Mouse (Mus musculus) heart, adult 2 months (tissue): ENCODE results near the gene 5730480H06Rik. TPM values are rescaled to one million over a fixed set of nuclear protein-coding genes. Genes with fewer than 3 reads are reported as not detected.

ENCODE experiments used
- DNase-seq, 2 experiments: peaks; one replicate each; pipeline ENCODE4 v3.0.0; 2021
- H3K27ac ChIP-seq: fragments of 200-600 bp; 2 replicates; pipeline ENCODE4 v1.8.1; 2022
- H3K27me3 ChIP-seq: fragments of 200-500 bp; 2 replicates; pipeline ENCODE4 v1.6.1; 2012; ENCODE audit warnings: mild to moderate bottlenecking, low read length, inconsistent platforms, mixed read lengths; ENCODE audit not compliant: control insufficient read depth, insufficient read depth
- H3K36me3 ChIP-seq: fragments of 200-500 bp; 2 replicates; pipeline ENCODE4 v1.6.1; 2012; ENCODE audit warnings: low read length, inconsistent platforms; ENCODE audit not compliant: control insufficient read depth, insufficient read depth
- H3K4me1 ChIP-seq: fragments of 200-500 bp; 2 replicates; pipeline ENCODE4 v1.6.1; 2011; ENCODE audit warnings: low read length; ENCODE audit not compliant: control insufficient read depth, insufficient read depth
- H3K4me3 ChIP-seq: fragments of 200-600 bp; 2 replicates; pipeline ENCODE4 v1.8.1; 2022
- H3K79me2 ChIP-seq: fragments of 200-500 bp; replicated peaks from 2 replicates; pipeline ENCODE4 v1.6.1; 2012; ENCODE audit warnings: mild to moderate bottlenecking, inconsistent platforms, low read length, moderate library complexity, mixed read lengths; ENCODE audit not compliant: control insufficient read depth, insufficient read depth
- H3K9ac ChIP-seq: fragments of 200-500 bp; 2 replicates; pipeline ENCODE4 v1.6.1; 2012; ENCODE audit warnings: low read depth, mild to moderate bottlenecking, control low read depth, inconsistent platforms, low read length, mixed read lengths
- CTCF ChIP-seq: fragments of 200-600 bp; IDR thresholded peaks from 2 replicates; pipeline ENCODE4 v1.8.1; 2022; ENCODE audit warnings: antibody characterized with exemption, mild to moderate bottlenecking, moderate library complexity
- EP300 ChIP-seq: fragments of 200-500 bp; IDR thresholded peaks from 2 replicates; pipeline ENCODE4 v1.6.1; 2011; ENCODE audit warnings: low read depth, low read length, control low read depth; ENCODE audit not compliant: insufficient read depth
- POLR2A ChIP-seq: fragments of 200-500 bp; IDR thresholded peaks from 2 replicates; pipeline ENCODE4 v1.6.1; 2011; ENCODE audit warnings: mild to moderate bottlenecking, low read depth, low read length, control low read depth; ENCODE audit not compliant: insufficient read depth
- whole genome bisulfite sequencing: fragments of 180-500 bp; shearing (Covaris S2); methylation state at CpG from one replicate; pipeline ENCODE4 v1.1.7; 2018; 5-methylcytosine and 5-hydroxymethylcytosine counted together
- intact Hi-C: fragments of 180-260 bp; cut with DNase I; formaldehyde crosslinking; loops from one replicate; pipeline ENCODE4 v1.15.1; 2025
- polyA plus RNA-seq: library from polyadenylated mRNA; depleted of rRNA; stranded (reverse); fragments of >200 nt; gene quantifications from 2 replicates; pipeline ENCODE4 v1.2.3, GENCODE M21; 2012
- total RNA-seq, 2 experiments: library from RNA; stranded (reverse); gene quantifications; 2 replicates each; pipeline ENCODE4 v1.2.3; 2021

The 5730480H06Rik gene
- total and polyA plus RNA-seq, 3 experiments, result 3.3 to 7.3 (median 5.1) TPM

DNA sequence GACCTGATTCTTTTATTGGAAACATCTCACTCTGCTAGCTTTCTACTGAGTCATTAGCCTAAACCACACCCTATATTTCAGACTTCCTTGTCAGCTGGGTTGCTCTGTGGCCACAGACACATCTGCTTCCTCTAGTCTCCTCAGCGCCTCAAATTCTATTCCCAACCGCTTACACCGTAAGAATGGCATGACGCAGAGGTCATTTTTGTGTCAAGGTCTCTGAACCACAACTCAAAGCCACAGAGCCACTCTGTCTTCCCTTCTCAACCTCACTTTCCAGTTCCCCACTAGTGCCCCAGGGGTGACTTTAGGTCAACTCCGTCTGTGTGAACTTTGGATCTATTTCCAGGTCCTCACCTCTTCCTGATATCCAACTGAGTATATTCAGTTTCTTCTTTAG lies 3.7 kb downstream of the 5730480H06Rik start:
- H3K9ac ChIP-seq, result no peak overlapping the region
- H3K4me1 ChIP-seq, result no peaks in the 10 kb centered on the region
- intact Hi-C loops, result no loop called here
- DNase-seq, result no peak
- H3K36me3 ChIP-seq, result no peaks in the 10 kb centered on the region
- H3K79me2 ChIP-seq, result no peaks in the 10 kb centered on the region
- TF ChIP-seq EP300, result no peak
- no peak for TF ChIP-seq CTCF
- TF ChIP-seq POLR2A, result no peak
- no peaks in the 10 kb centered on the region for H3K27me3 ChIP-seq
- H3K4me3 ChIP-seq, result no peak overlapping the region
- 46% methylated on average over 5 of the region's 5 CpGs for WGBS
- no peak overlapping the region for H3K27ac ChIP-seq

DNA sequence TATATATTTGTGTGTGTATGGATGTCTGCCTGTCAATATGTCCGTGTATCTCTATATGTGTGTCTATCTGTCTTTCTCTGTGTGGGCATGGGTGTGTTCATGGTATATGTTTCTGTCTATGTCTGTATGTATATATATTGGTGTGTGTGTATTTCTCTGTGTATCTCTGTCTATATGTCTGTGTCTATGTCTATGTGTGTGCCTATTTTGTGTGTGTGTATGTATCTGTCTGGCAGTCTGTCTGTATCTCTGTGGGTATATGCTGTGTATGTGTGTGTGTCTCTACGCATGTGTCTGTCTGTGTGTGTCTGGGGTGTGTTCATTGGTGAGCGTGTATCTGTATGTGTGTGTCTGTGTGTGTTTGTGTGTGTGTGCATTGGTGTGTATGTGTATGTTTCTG lies 5.7 kb downstream of the 5730480H06Rik start:
- no peaks in the 10 kb centered on the region for H3K36me3 ChIP-seq
- H3K9ac ChIP-seq, result no peak overlapping the region
- DNase-seq, result no peak
- H3K27ac ChIP-seq, result no peak overlapping the region
- TF ChIP-seq EP300, result no peak
- TF ChIP-seq POLR2A, result no peak
- TF ChIP-seq CTCF, result no peak
- 92% methylated on average over 3 of the region's 3 CpGs for WGBS
- H3K4me1 ChIP-seq, result no peaks in the 10 kb centered on the region
- H3K79me2 ChIP-seq, result no peaks in the 10 kb centered on the region
- H3K4me3 ChIP-seq, result no peak overlapping the region
- H3K27me3 ChIP-seq, result no peaks in the 10 kb centered on the region
- intact Hi-C loops, result no loop called here

DNA sequence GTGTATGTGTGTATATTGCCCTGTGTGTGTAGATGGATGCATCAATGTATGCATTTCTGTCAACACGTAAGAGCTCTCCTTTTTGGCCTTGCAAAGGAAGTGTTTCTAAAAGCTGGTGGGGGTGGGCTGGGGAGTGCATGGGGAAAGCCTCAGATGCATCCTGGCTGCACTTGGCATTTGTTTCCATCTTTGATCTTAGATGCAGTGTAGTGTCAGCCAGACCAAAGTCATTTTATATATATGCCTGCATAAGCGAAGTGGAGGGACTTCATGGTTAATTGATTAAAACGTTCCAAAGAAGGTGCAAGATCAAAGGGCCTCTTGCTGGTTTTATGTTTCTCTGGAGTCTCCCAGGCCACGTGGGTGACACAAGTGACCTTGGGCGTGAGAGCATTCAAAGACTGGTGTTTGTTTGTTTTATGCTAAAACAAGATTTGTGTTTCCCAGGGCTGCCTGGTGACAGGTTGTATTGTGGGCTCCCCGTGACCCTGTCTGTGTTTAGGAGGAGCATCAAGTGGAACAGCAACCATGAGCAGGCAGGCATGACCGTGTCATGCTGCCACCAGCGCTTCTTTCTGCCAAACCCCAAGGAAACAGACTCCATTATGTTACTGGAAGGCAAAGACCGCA lies 6.2 kb downstream of the 5730480H06Rik start:
- intact Hi-C loops, result no loop called here
- Histone ChIP-seq H3K36me3 (no peaks in the 10 kb centered on the region), H3K79me2 (no peaks in the 10 kb centered on the region), H3K27ac (no peak overlapping the region), H3K4me1 (no peaks in the 10 kb centered on the region), H3K4me3 (no peak overlapping the region), H3K27me3 (no peaks in the 10 kb centered on the region), H3K9ac (no peak overlapping the region)
- 66% methylated on average over 9 of the region's 9 CpGs for WGBS
- TF ChIP-seq EP300, result no peak
- no peak for TF ChIP-seq CTCF
- no peak for TF ChIP-seq POLR2A
- no peak for DNase-seq

DNA sequence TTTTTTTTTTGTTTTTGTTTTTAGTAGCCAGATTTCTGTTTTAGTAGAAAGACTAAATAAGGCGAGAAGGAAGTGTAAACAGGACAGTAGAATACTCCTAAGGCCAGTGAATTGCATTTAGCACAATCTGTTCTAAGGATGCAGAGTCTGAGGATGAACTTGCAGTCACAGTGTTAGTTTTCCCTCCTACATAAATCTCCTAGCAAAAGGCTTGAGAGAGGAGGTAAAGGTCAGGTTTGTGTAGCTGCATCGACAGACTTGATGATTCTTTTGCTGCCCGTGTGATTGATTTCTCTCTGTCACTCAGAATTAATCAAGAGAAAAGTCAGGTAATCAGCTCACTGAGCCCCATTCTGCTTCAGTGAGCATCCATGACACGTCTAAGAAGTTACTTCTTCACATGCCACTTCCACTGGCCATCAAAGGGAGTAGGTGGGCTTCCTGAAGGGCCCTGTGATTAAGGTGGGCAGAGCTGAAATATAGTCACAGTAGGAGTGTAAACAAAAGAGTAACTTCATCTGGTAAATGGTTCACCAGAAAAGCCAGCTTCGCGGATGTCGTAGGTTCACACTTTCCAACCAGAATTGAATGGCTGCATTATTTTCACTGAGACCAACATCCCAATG lies 13.2 kb downstream of the 5730480H06Rik start:
- Histone ChIP-seq H3K4me3 (no peak overlapping the region), H3K27me3 (no peaks in the 10 kb centered on the region), H3K27ac (no peak overlapping the region), H3K79me2 (no peaks in the 10 kb centered on the region), H3K9ac (no peak overlapping the region), H3K4me1 (no peaks in the 10 kb centered on the region), H3K36me3 (no peaks in the 10 kb centered on the region)
- 73% methylated on average over 7 of the region's 7 CpGs for WGBS
- TF ChIP-seq POLR2A, result no peak
- no peak for TF ChIP-seq EP300
- TF ChIP-seq CTCF, result no peak
- no peak for DNase-seq
- intact Hi-C loops, result loop anchor here (10.0 kb wide), 1 partner anchor 306 kb away; no protein-coding TSS in a partner anchor

DNA sequence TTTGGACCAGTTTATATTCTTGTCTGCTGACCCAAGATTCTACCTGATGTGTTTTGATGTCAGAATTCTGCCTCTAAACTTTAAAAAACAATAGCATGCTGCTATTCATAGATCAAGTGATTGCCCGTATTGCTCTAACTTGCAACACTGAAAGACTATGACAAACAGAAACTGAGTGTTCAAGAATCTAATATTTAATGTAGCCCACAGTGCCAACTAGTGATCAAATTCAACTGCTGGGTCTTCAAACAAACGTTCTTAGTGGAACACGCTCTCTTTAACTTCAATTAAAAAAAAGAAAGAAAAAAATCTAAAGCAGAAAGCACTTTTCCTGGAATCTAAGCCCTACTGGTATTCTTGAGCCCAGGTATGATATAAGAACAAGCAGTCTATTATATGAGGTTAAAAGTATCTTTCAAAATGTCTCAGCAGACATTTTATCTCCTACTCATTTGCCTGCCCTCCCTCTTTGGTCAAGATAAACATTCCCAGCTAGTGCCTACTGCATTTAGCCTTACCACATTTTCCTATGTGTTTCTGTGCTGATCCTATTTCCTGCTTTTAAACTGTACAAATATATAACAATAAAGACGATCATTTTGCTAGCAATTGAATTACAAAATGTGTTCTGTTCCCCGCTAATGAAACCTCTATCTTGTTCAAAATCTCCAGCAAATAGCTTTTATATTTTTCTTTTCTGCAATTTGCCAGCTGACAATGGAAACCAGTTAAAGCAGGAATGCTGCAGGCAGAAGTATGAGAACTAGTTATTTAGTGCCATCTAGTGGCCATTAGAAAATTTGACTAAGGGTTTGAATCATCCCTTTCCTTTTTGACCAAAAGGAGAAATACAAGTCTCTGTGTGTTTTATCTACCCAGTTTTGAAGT lies 17.6 kb downstream of the 5730480H06Rik start:
- no peak for TF ChIP-seq POLR2A
- peak; percentile 78 for TF ChIP-seq CTCF
- Histone ChIP-seq H3K79me2 (no peaks in the 10 kb centered on the region), H3K4me3 (no peak overlapping the region), H3K27me3 (no peaks in the 10 kb centered on the region), H3K36me3 (no peaks in the 10 kb centered on the region), H3K4me1 (no peaks in the 10 kb centered on the region), H3K9ac (no peak overlapping the region), H3K27ac (no peak overlapping the region)
- 30% methylated on average over 5 of the region's 5 CpGs for WGBS
- intact Hi-C loops, result loop anchor here (2.0 to 10.0 kb wide), 2 partner anchors 105 to 311 kb away; no protein-coding TSS in a partner anchor
- no peak for DNase-seq
